Mouse (Mus musculus) liver, adult (tissue): ENCODE results near the gene Plpp2.

Source experiments
- GATA4 ChIP-seq: IDR thresholded peaks from 2 replicates; pipeline ENCODE4 v1.6.1; 2014; ENCODE audit warnings: mild to moderate bottlenecking, low read length; ENCODE audit not compliant: insufficient replicate concordance

The Plpp2 gene

GRCm38 (mm10) chr10:79525456-79526325 is 7.9 kb downstream of the Plpp2 start:
- no peak for TF ChIP-seq GATA4

- TF ChIP-seq GATA4, result no peak
These were observed 9.2 kb downstream of the Plpp2 start for GRCm38 (mm10) chr10:79524433-79524832.

GRCm38 (mm10) chr10:79506709-79507108 is 26.9 kb downstream of the Plpp2 start:
- TF ChIP-seq GATA4, result no peak

- TF ChIP-seq GATA4, result no peak; the same call in 1 of the 2 replicates
These were observed 30.6 kb downstream of the Plpp2 start for GRCm38 (mm10) chr10:79502830-79503644.

GRCm38 (mm10) chr10:79496701-79497288 is 36.8 kb downstream of the Plpp2 start:
- TF ChIP-seq GATA4, result no peak

GRCm38 (mm10) chr10:79495886-79496285 is 37.7 kb downstream of the Plpp2 start:
- TF ChIP-seq GATA4, result no peak
